21 mouse cellular contexts compared by ENCODE assay signal in genomic region chr7:16978173-16978572, GRCm38 (mm10). TPM values are rescaled to one million over a fixed set of nuclear protein-coding genes. Genes with fewer than 3 reads are reported as not detected.
"Had no signal": no experiment of that assay in that cellular context is flagged by ENCODE, and none has a peak within 500 bp of the region (broad histone marks: within the 10 kb centered on the region; RNA-seq: fewer than 3 reads in every experiment).

No protein-coding gene starts in this region.

- H3K27ac ChIP-seq: midbrain, embryonic 10.5 days; midbrain, embryonic 12.5 days; neural tube, embryonic 13.5 days; neural tube, embryonic 15.5 days; stomach, embryonic 15.5 days; stomach, postnatal 0 days had no signal

- H3K9ac ChIP-seq: lung, embryonic 14.5 days; midbrain, embryonic 12.5 days; neural tube, embryonic 13.5 days; neural tube, embryonic 15.5 days; stomach, embryonic 15.5 days had no signal

- H3K4me2 ChIP-seq: lung, embryonic 14.5 days; midbrain, embryonic 12.5 days; neural tube, embryonic 13.5 days; neural tube, embryonic 15.5 days; stomach, embryonic 15.5 days had no signal

- H3K4me3 ChIP-seq: midbrain, embryonic 10.5 days; midbrain, embryonic 12.5 days; myocyte; neural tube, embryonic 13.5 days; neural tube, embryonic 15.5 days; stomach, embryonic 15.5 days had no signal

- H3K36me3 ChIP-seq: midbrain, embryonic 10.5 days; midbrain, embryonic 12.5 days; neural tube, embryonic 13.5 days; neural tube, embryonic 15.5 days; stomach, embryonic 15.5 days had no signal

- H3K27me3 ChIP-seq: midbrain, embryonic 12.5 days; neural tube, embryonic 13.5 days; neural tube, embryonic 15.5 days; stomach, embryonic 15.5 days had no signal

- DNase-seq: lung, adult 18-20 months; lung, embryonic 14.5 days; lung, postnatal 10 days; lung, postnatal 4 days; midbrain, embryonic 14.5 days; right cerebral cortex, postnatal 14 days; thymus, adult 2 months; thymus, postnatal 25 days; thymus, postnatal 4 days had no signal

- ATAC-seq: midbrain, embryonic 16.5 days had no signal

- H3K9me3 ChIP-seq: midbrain, embryonic 12.5 days; neural tube, embryonic 13.5 days; neural tube, embryonic 15.5 days; stomach, embryonic 15.5 days had no signal

RNA-seq across cellular contexts. Expression of gene Gm42372, which starts 4.7 kb away (rescaled TPM):
- polyA plus RNA-seq: myocyte; urinary bladder, adult 2 months had no signal

RNA-seq across cellular contexts. Expression of gene Pnmal1, which starts 18.7 kb away (rescaled TPM):
- total RNA-seq: megakaryocyte, adult 5-6 weeks; megakaryocyte-erythroid progenitor cell, adult 5-6 weeks had no signal
- polyA plus RNA-seq: spleen, adult 2 months; thymus, adult 2 months had no signal

RNA-seq across cellular contexts. Expression of gene Pnmal2, which starts 33.7 kb away (rescaled TPM):
- total RNA-seq: megakaryocyte, adult 5-6 weeks; megakaryocyte-erythroid progenitor cell, adult 5-6 weeks had no signal
